Mouse (Mus musculus) heart, adult 2 months (tissue): Measurements from ENCODE around the gene Atn1. TPM values are rescaled to one million over a fixed set of nuclear protein-coding genes. Genes with fewer than 3 reads are reported as not detected.

ENCODE experiments used
- DNase-seq, 2 experiments: peaks; one replicate each; pipeline ENCODE4 v3.0.0; 2021
- H3K27ac ChIP-seq: fragments of 200-600 bp; 2 replicates; pipeline ENCODE4 v1.8.1; 2022
- H3K27me3 ChIP-seq: fragments of 200-500 bp; 2 replicates; pipeline ENCODE4 v1.6.1; 2012; ENCODE audit warnings: mild to moderate bottlenecking, low read length, inconsistent platforms, mixed read lengths; ENCODE audit not compliant: control insufficient read depth, insufficient read depth
- H3K36me3 ChIP-seq: fragments of 200-500 bp; 2 replicates; pipeline ENCODE4 v1.6.1; 2012; ENCODE audit warnings: low read length, inconsistent platforms; ENCODE audit not compliant: control insufficient read depth, insufficient read depth
- H3K4me1 ChIP-seq: fragments of 200-500 bp; 2 replicates; pipeline ENCODE4 v1.6.1; 2011; ENCODE audit warnings: low read length; ENCODE audit not compliant: control insufficient read depth, insufficient read depth
- H3K4me3 ChIP-seq: fragments of 200-600 bp; 2 replicates; pipeline ENCODE4 v1.8.1; 2022
- H3K79me2 ChIP-seq: fragments of 200-500 bp; replicated peaks from 2 replicates; pipeline ENCODE4 v1.6.1; 2012; ENCODE audit warnings: mild to moderate bottlenecking, inconsistent platforms, low read length, moderate library complexity, mixed read lengths; ENCODE audit not compliant: control insufficient read depth, insufficient read depth
- H3K9ac ChIP-seq: fragments of 200-500 bp; 2 replicates; pipeline ENCODE4 v1.6.1; 2012; ENCODE audit warnings: low read depth, mild to moderate bottlenecking, control low read depth, inconsistent platforms, low read length, mixed read lengths
- CTCF ChIP-seq: fragments of 200-600 bp; IDR thresholded peaks from 2 replicates; pipeline ENCODE4 v1.8.1; 2022; ENCODE audit warnings: antibody characterized with exemption, mild to moderate bottlenecking, moderate library complexity
- EP300 ChIP-seq: fragments of 200-500 bp; IDR thresholded peaks from 2 replicates; pipeline ENCODE4 v1.6.1; 2011; ENCODE audit warnings: low read depth, low read length, control low read depth; ENCODE audit not compliant: insufficient read depth
- POLR2A ChIP-seq: fragments of 200-500 bp; IDR thresholded peaks from 2 replicates; pipeline ENCODE4 v1.6.1; 2011; ENCODE audit warnings: mild to moderate bottlenecking, low read depth, low read length, control low read depth; ENCODE audit not compliant: insufficient read depth
- WGBS: fragments of 180-500 bp; shearing (Covaris S2); methylation state at CpG from one replicate; pipeline ENCODE4 v1.1.7; 2018; 5-methylcytosine and 5-hydroxymethylcytosine counted together
- intact Hi-C: fragments of 180-260 bp; cut with DNase I; formaldehyde crosslinking; loops from one replicate; pipeline ENCODE4 v1.15.1; 2025
- polyA plus RNA-seq: library from polyadenylated mRNA; depleted of rRNA; stranded (reverse); fragments of >200 nt; gene quantifications from 2 replicates; pipeline ENCODE4 v1.2.3, GENCODE M21; 2012
- total RNA-seq, 2 experiments: library from RNA; stranded (reverse); gene quantifications; 2 replicates each; pipeline ENCODE4 v1.2.3; 2021

Gene Atn1
- total and polyA plus RNA-seq, 3 experiments, result 32.8 to 47.8 (median 44.3) TPM

DNA sequence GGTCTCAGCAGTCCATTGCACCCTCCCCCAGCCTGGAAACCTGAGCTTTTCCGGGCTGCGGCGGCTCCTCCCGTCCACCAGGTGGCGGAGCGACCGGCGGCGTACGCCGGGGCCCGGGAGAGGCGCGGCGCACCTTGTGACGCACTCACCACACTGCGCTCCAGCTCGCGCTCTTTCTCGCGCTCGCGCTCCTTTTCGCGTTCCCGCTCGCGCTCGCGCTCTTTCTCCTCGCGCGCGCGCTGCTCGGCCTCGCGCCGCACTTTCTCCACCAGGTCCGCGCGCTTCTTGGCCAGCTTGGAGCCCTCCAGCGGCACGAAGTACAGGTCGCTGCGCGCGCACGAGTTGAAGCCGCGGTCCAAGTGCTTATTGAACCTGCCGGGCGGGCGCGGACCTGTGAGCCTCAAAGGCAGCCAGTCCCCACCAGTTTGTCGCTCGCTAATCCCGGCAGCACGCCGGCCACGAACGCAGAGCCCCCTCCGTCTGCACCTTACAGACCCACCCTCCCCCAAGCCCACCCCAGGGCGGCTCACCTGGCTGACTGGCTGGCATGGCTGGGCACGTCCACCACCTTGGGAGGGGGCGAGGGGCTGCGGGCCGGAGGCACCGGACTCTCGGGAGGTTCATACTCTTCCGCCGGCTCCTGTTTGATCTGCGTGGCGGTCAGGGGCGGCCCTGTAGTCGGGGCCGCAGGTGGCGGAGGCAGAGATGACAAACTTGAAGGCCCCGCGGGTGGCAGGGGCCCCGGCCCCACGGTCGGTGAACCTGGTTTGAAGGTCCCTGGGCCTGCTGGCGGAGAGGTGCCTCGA lies 10.6 kb downstream of the Atn1 start:
- 2% methylated on average over 84 of the region's 85 CpGs for WGBS
- intact Hi-C loops, result loop anchor here (1.0 kb wide), 1 partner anchor 11 kb away; the partner anchor contains the start of genes Atn1 and Gm45234
- Histone ChIP-seq H3K36me3 (no peaks in the 10 kb centered on the region), H3K79me2 (no peaks in the 10 kb centered on the region), H3K27ac (peak overlapping the region; percentile 96), H3K27me3 (no peaks in the 10 kb centered on the region), H3K9ac (peak overlapping the region; percentile 82), H3K4me1 (peaks cover 3% of the 10 kb centered on the region; the same call in 1 of the 2 replicates), H3K4me3 (peak overlapping the region; percentile 68)
- TF ChIP-seq POLR2A (peak; percentile 77), CTCF (peak; percentile 98; the same call in 1 of the 2 replicates), EP300 (peak; percentile 47; the same call in 1 of the 2 replicates)
- peak; percentile 95 to 96 for DNase-seq

DNA sequence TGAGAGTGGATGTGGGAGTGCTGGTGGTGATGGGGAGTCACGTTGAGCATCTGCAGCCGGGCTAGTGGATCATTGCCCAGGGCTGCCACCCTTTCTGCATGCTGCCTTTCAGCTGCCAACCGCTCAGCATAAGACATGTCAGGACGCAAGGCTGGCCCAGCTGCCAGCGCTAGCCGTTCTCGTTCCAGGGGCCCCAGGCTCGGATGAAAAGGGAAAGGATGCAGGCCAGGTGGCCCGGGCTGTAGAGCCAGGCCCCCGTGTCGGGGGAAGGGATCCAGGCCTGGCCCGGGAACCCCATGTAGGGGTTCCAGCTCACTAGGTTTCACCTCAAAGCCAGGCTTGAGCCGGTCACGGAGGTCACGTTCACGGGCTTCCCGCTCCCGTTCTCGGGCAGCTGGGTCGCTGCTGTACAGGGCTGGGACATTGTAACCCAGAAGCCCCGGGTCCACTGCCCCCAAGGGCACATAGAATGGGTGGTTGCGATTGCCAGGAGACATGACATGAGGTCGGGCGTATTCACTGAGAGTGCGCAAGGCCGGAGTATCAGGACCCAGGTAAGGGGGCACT lies 11.5 kb downstream of the Atn1 start:
- H3K4me3 ChIP-seq, result peak overlapping the region; percentile 68
- no peaks in the 10 kb centered on the region for H3K79me2 ChIP-seq
- WGBS, result 66% methylated on average over 26 of the region's 26 CpGs
- H3K36me3 ChIP-seq, result peaks cover under 1% of the 10 kb centered on the region; the same call in 1 of the 2 replicates
- intact Hi-C loops, result loop anchor here (1.0 to 5.0 kb wide), 2 partner anchors 11 to 62 kb away; partner anchors contain the start of genes Atn1, Gm45234 and Spsb2
- H3K9ac ChIP-seq, result peak overlapping the region; percentile 59
- H3K27me3 ChIP-seq, result no peaks in the 10 kb centered on the region
- TF ChIP-seq CTCF (no peak), POLR2A (no peak), EP300 (no peak)
- peak overlapping the region; percentile 96 for H3K27ac ChIP-seq
- no peak for DNase-seq
- peaks cover 4% of the 10 kb centered on the region for H3K4me1 ChIP-seq

DNA sequence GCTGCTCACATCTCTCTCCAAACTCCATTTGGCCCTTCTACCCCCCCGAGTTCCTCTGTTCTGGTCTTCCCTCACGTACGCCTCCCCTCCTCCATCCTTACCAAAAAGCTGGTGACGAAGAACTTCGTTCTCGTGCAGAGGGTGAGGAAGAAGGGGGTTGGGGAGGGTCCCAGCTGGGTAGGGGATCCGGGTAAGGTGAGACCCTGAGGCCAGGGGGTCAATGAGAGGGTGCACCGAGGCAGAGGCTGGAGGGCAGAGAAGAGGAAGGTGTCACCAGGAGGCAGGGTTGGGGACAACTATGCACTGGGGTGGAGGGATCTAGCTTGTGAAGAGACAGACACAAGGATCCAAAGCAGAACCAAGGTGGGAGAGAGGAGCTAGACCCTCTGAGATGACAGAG lies 12.7 kb downstream of the Atn1 start:
- Histone ChIP-seq H3K79me2 (no peaks in the 10 kb centered on the region), H3K4me1 (peaks cover 5% of the 10 kb centered on the region), H3K36me3 (peaks cover 2% of the 10 kb centered on the region; the same call in 1 of the 2 replicates), H3K4me3 (no peak overlapping the region), H3K27ac (no peak overlapping the region), H3K27me3 (no peaks in the 10 kb centered on the region), H3K9ac (no peak overlapping the region)
- no peak for DNase-seq
- 88% methylated on average over 8 of the region's 8 CpGs for WGBS
- intact Hi-C loops, result loop anchor here (5.0 kb wide), 1 partner anchor 64 kb away; the partner anchor contains the start of gene Spsb2
- TF ChIP-seq POLR2A (no peak), EP300 (no peak), CTCF (no peak)

DNA sequence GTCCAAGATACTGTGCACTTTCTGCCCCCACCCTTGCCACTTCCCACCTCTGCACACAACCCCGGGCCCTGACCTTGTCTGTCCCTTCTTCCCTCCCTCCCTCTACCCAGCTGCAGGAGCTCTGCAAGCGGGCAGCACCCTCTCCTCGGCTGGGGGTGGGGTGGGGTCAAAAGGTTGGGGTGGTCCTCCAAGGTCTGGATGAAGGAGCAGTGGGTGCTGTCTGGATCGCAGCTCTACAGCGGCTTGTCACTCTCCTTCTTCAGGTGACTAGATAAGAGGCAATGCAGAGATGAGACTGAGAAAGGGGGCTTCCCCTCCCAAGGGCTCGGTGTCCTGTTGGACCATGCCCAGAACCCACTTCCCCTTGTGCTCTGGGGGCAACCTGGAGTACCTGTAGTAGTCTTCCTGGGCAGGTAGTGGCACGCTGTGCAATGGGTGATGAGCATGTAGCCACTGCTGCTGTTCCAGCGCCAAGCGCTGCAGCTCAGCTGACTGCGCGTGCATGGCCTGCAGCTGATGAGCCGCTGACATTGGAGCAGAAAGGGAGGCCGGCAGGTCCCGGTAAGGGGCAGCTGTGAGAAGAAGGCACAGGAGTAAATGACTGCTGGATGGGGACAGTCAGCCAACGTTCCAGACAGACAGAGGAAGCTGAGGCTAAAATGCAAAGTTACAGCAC lies 13.3 kb downstream of the Atn1 start:
- Histone ChIP-seq H3K9ac (no peak overlapping the region), H3K4me1 (peaks cover 5% of the 10 kb centered on the region), H3K36me3 (peaks cover 2% of the 10 kb centered on the region; the same call in 1 of the 2 replicates), H3K4me3 (no peak overlapping the region), H3K27me3 (no peaks in the 10 kb centered on the region), H3K79me2 (no peaks in the 10 kb centered on the region), H3K27ac (no peak overlapping the region)
- intact Hi-C loops, result loop anchor here (5.0 kb wide), 1 partner anchor 64 kb away; the partner anchor contains the start of gene Spsb2
- TF ChIP-seq CTCF (no peak), EP300 (no peak), POLR2A (no peak)
- WGBS, result 88% methylated on average over 15 of the region's 15 CpGs
- DNase-seq, result no peak

DNA sequence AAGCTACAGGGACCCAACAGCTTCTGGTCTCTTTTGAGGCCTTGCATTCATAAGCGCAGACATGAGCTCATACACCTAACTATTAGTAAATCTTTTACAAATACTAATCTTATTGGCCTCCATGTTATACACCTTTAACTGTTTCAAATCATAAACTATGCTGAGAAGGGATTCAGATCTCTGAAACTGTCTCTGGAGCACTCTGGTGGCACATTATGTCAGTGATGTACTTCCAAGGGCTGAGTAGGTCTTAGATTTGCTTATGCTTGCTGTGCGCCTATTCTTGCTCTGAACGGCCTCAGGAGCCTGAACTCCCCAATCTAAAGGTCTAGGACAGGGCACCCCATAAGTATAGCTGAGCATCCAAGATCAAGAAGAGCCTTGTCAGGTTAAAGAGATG lies 14.5 kb downstream of the Atn1 start:
- no peaks in the 10 kb centered on the region for H3K27me3 ChIP-seq
- H3K79me2 ChIP-seq, result no peaks in the 10 kb centered on the region
- peak overlapping the region; percentile 100 for H3K27ac ChIP-seq
- no peak for DNase-seq
- peak overlapping the region; percentile 66; the same call in 1 of the 2 replicates for H3K4me3 ChIP-seq
- peaks cover 5% of the 10 kb centered on the region for H3K4me1 ChIP-seq
- intact Hi-C loops, result loop anchor here (1.0 to 5.0 kb wide), 3 partner anchors 14 to 79 kb away; partner anchors contain the start of genes Atn1, Gm45234, Lpcat3 and Spsb2
- 73% methylated on average over 3 of the region's 3 CpGs for WGBS
- TF ChIP-seq EP300 (no peak), POLR2A (no peak), CTCF (no peak)
- H3K9ac ChIP-seq, result peak overlapping the region; percentile 71
- peaks cover 2% of the 10 kb centered on the region; the same call in 1 of the 2 replicates for H3K36me3 ChIP-seq
